Mouse (Mus musculus) thymus, adult 2 months (tissue): ENCODE data around the gene Cd68.

Experiments used
- CTCF ChIP-seq: fragments of 200-500 bp; IDR thresholded peaks from 2 replicates; pipeline ENCODE4 v1.5.1; 2012; ENCODE audit warnings: mild to moderate bottlenecking, control low read depth, low read length, moderate library complexity, borderline replicate concordance; ENCODE audit not compliant: control insufficient read depth, poor library complexity, insufficient read depth; ENCODE audit errors: extremely low read depth
- POLR2A ChIP-seq: fragments of 200-500 bp; IDR thresholded peaks from 2 replicates; pipeline ENCODE4 v1.6.1; 2012; ENCODE audit warnings: mild to moderate bottlenecking, low read length, control low read depth, moderate library complexity; ENCODE audit not compliant: control insufficient read depth, poor library complexity, insufficient read depth; ENCODE audit errors: extremely low read depth

DNA sequence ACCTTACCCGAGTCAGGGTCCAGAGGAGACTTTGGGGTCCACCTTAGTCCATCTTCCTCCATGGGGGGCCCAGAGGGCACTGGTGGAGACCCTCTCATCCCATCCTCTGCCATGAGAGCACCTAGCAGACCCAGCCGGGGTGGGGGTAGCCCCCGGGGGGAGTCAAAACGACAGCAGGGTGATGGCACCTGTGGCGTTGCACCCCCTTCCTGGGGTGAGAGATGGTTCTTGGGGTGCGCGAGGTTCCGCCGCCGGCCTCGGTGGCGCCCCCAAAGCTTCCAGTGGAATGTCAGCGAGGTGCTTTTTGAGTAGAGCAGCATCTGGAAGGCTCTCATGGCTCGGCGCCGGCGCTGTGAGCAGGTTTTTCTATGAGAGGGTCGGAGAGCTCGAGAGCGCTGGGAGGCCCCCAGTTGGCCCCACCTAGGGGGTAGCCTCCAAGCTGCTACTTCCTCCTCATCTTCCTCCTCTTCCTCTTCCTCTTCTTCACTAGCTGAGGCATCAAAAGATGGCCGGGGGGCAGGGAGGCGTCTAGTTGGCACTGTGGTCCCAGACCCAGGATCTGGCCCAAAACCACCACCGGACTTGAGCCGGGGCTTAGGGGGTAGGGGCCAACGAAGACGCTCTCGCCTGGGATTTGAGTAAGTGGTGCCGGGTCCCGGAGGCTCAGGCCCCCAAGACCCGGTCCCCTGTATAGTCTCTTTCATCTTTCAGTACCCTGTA lies 14.3 kb upstream of the Cd68 start:
- TF ChIP-seq CTCF (no peak), POLR2A (no peak)
